Mouse (Mus musculus) urinary bladder, postnatal 25 days (tissue): ENCODE results near the gene Kdm2a.
"Not testable (repeated sequence)": the region's sequence is repeated elsewhere in the genome, so short reads cannot be mapped to it uniquely, and the experiment has no call there.

Experiments used
- DNase-seq: peaks from one replicate; pipeline ENCODE4 v3.0.0; 2022; ENCODE audit warnings: low spot score

Kdm2a gene

GRCm38 (mm10) chr19:4417183-4417582 is 19.1 kb upstream of the Kdm2a start:
- peak; percentile 72 for DNase-seq

GRCm38 (mm10) chr19:4414631-4415030 is 16.5 kb upstream of the Kdm2a start:
- DNase-seq, result no peak

- no peak for DNase-seq
Measured at GRCm38 (mm10) chr19:4409062-4409461, 11.0 kb upstream of the Kdm2a start.

GRCm38 (mm10) chr19:4404840-4405239 is 6.8 kb upstream of the Kdm2a start:
- DNase-seq, result no peak

- DNase-seq, result no peak
Measured at GRCm38 (mm10) chr19:4398959-4399358, 874 bp upstream of the Kdm2a start.

GRCm38 (mm10) chr19:4398630-4398948 is 504 bp upstream of the Kdm2a start:
- no peak for DNase-seq

- peak; percentile 90 for DNase-seq
Measured at GRCm38 (mm10) chr19:4396998-4397797, 887 bp downstream of the Kdm2a start.

GRCm38 (mm10) chr19:4396081-4396997 is 1.7 kb downstream of the Kdm2a start:
- peak; percentile 29 for DNase-seq

GRCm38 (mm10) chr19:4387276-4387675 is 10.8 kb downstream of the Kdm2a start:
- DNase-seq, result no peak

- DNase-seq, result no peak
Measured at GRCm38 (mm10) chr19:4385026-4385425, 13.1 kb downstream of the Kdm2a start.

- no peak for DNase-seq
Measured at GRCm38 (mm10) chr19:4384322-4384721, 13.8 kb downstream of the Kdm2a start.

- DNase-seq, result no peak
Measured at GRCm38 (mm10) chr19:4383306-4383705, 14.8 kb downstream of the Kdm2a start.

- DNase-seq, result not testable (repeated sequence)
Measured at GRCm38 (mm10) chr19:4382303-4382702, 15.8 kb downstream of the Kdm2a start.

GRCm38 (mm10) chr19:4370656-4371055 is 27.4 kb downstream of the Kdm2a start:
- DNase-seq, result no peak

- no peak for DNase-seq
Measured at GRCm38 (mm10) chr19:4370254-4370653, 27.8 kb downstream of the Kdm2a start.

- no peak for DNase-seq
Measured at GRCm38 (mm10) chr19:4349455-4349854, 48.6 kb downstream of the Kdm2a start.

GRCm38 (mm10) chr19:4346479-4346878 is 51.6 kb downstream of the Kdm2a start:
- no peak for DNase-seq

- peak; percentile 43 for DNase-seq
Measured at GRCm38 (mm10) chr19:4338162-4338561, 59.9 kb downstream of the Kdm2a start.

GRCm38 (mm10) chr19:4333791-4334190 is 64.3 kb downstream of the Kdm2a start:
- DNase-seq, result peak; percentile 83

GRCm38 (mm10) chr19:4333100-4333775 is 64.8 kb downstream of the Kdm2a start:
- peak; percentile 26 for DNase-seq

- peak; percentile 52 for DNase-seq
Measured at GRCm38 (mm10) chr19:4332653-4333052, 65.4 kb downstream of the Kdm2a start.

GRCm38 (mm10) chr19:4331273-4331672 is 66.8 kb downstream of the Kdm2a start:
- DNase-seq, result no peak

GRCm38 (mm10) chr19:4330603-4331002 is 67.5 kb downstream of the Kdm2a start:
- DNase-seq, result no peak
